Mouse (Mus musculus): ENCODE results near the gene Ncl.
A peak's percentile ranks its signal among the peaks of the same experiment; 100 is the strongest.

Gene Ncl

GRCm38 (mm10) chr1:86311467-86312005, 47.7 kb downstream of the Ncl start:
- DNase-seq: no peak

GRCm38 (mm10) chr1:86310536-86311310, 48.5 kb downstream of the Ncl start:
- DNase-seq: no peak

- no peak for DNase-seq
These were observed 49.8 kb downstream of the Ncl start for GRCm38 (mm10) chr1:86309270-86309833.

GRCm38 (mm10) chr1:86307871-86308641, 51.1 kb downstream of the Ncl start:
- DNase-seq: no peak

- no peak for DNase-seq
These were observed 51.9 kb downstream of the Ncl start for GRCm38 (mm10) chr1:86307177-86307762.

- DNase-seq: no peak
These were observed 52.5 kb downstream of the Ncl start for GRCm38 (mm10) chr1:86306686-86307085.

- no peak for DNase-seq
These were observed 55.3 kb downstream of the Ncl start for GRCm38 (mm10) chr1:86303873-86304250.

GRCm38 (mm10) chr1:86303063-86303872, 55.9 kb downstream of the Ncl start:
- DNase-seq: peak; percentile 22 to 52

GRCm38 (mm10) chr1:86302532-86302931, 56.7 kb downstream of the Ncl start, which contains the start of gene B3gnt7:
TSS of gene B3gnt7 (plus strand) at chr1:86302832.
- no peak for DNase-seq

- peak; percentile 62 to 73 for DNase-seq
These were observed 57.7 kb downstream of the Ncl start for GRCm38 (mm10) chr1:86301221-86302091.

- DNase-seq: peak; percentile 11 to 27
These were observed 58.5 kb downstream of the Ncl start for GRCm38 (mm10) chr1:86300731-86301130.

- DNase-seq: no peak
These were observed 59.1 kb downstream of the Ncl start for GRCm38 (mm10) chr1:86300093-86300492.
